Mouse (Mus musculus): ENCODE results near the gene Styk1. TPM values are rescaled to one million over a fixed set of nuclear protein-coding genes. Genes with fewer than 3 reads are reported as not detected.

The Styk1 gene
- total RNA-seq (2023), result 0.73 TPM

DNA sequence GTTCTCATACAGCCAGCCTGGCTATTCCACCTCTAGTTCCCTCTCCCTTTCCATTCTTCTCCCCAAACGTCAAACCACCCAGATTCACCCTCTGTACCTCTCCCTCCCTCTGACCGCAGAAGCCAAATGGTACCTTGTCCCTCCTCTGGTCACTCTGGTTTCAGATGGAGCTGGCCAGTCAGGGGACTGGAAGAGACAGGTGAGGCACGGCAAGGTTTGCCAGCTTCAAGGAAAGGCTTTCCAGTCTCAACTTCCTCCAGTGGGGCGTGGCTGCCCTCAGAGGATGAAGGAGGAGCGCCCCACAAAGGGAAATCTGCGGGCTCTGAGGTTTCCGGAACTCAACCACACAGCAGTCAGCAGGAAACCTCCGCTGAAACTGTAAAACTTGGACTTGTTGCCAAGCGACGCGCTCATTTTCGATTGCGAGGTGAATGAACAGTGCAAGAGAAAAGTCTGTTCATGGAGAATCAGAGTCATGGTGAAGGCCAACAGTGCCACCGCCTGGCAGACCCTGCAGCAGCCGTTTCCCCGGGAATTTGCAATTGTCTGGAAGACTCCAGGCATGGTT is at the start of gene Styk1:
TSS of gene Styk1 (minus strand) at position 246 of the 568 bp plus-strand sequence.

DNA sequence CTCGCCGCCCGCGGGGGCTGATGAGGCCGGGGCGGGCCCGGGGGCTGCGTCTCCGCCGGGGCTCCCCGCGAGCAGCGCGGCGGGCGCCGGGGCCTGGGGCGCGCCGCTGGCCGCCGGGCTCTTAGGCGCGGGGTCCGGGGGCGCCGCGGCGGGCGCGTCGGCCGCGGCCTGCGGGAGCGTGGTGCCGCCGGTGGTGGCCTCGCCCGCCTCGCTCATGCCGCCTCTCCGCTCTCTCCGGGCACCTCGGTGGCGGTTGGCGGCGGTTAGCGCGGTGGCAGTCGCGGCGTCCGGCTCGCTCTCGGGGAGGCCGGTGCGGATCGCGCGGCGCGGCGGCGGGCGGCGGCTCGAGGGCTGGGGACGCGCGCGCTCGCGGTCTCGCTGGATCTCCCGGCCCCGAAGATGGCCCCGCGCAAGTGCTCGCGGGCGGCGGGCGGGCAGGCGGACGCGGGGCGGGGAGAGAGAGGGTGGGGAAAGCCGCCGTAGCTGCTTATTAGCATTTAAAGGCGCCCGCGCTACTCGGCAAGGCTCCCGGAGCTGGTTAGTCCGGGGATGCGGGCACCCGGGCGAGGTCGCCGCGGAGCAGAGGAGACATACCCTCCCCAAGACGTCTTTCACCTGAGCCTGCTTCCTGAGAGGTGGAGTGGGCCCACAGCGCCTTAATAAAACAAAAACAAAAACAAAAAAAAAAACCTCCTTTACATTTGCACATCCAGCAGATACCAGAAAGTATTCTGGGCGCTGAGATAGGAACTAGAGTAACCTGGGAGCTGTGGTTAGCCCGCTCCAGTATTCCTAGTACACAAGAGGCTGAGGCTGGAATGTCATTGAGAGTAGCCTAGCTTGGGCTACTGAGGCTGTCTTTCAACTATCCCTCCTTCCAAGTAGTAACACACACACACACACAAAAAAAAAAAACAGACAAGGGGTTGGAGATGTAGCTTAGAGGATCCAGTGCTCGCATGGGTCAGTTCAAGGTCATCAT is 34.9 kb upstream of the Styk1 start, which contains the start of gene Ybx3:
TSS of gene Ybx3 (minus strand) at position 437 of the 982 bp plus-strand sequence.

DNA sequence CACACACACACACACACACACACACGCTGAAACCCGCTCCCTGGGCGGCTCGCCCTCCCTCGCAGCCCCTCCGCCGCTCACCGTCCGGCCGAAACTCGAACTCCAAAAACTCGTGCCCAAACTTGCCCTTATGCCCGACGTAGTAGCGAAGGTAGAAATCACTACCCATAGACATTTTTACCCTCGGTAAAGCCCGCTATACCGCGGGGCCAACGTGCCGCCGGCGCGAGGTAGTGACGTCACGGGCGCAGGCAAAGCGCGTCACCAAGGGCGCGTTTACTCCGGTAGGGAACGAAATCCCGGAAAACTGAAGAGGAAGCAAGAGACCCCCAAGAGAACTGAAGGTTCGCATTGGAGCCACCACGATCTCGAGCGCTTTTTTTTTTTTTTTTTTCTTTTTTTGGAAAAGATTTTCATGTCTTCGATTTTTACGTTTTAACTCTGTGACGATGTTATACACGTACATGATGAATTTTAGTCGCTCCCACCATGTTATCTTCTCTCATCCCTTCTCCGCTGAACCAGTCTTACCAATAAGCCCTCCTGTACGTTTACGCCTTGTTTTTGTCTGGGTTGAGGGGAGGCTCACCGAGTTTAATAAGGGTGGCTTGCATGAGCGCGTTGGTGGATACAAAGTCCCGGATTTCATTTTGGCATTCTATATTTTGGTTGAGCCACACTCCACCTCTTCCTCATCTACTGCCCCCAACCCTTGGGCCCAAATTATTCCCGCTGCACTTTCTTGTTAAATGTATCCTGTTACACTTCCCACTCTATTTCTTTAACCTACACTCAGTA is 60.2 kb downstream of the Styk1 start, which contains the start of gene Magohb:
TSS of gene Magohb (minus strand) at position 254 of the 798 bp plus-strand sequence.

Other genes starting within 250 kb of the Styk1 start
- not detected for gene Klra2, start 106.2 kb downstream of the Styk1 start, total RNA-seq (2023)
- gene Magohb, start 60.4 kb downstream of the Styk1 start, total RNA-seq (2023), result 5.8 TPM
- gene Ybx3, start 34.9 kb upstream of the Styk1 start, total RNA-seq (2023), result 20.7 TPM
- gene 5430401F13Rik, start 132.8 kb upstream of the Styk1 start, total RNA-seq (2023), result not detected
- not detected for gene Gm6619, start 132.8 kb upstream of the Styk1 start, total RNA-seq (2023)

All from CD4-positive naive resting alpha-beta T cell, adult 76 days (primary cell).